In the genomic region with DNA sequence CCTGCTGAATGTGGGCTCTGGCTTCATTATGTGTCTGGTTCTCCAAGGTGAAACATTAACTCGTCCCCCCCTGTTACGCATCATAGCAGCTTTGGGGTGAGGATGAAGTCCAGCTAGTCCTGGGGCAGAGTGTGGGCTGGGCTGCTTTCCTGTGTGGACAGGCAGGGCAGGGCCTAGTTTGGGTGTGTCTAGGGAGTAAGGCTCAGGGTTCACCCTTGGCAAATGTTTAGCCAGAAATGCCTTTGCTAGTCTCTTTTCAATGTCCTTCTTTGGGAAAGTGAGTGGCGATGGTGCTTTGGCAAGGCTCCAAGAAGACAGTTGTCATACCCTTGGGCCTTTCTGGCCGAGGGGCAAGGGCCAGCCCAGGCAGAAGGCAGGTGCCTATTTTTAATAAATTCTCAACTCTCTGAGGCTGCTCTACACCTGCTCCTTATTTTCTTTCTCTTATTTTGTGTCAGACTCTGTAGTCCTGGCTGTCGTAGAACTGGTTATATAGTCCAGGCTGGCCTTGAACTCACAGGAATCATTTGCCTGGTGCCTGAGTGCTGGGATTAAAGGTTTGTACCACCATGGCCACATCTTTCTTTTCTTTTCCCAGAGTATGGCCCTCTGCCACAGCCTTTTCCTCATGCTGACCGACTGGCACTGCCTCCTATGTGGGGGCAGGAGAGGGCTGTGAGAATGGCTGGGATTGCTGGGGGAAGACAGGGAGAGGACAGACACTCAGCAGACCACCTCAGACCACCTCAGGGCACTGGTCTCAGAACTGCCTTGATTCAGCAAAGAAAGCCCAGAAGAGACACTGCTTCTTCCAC, we compare ENCODE assay signal across 12 mouse cellular contexts. TPM values are rescaled to one million over a fixed set of nuclear protein-coding genes. Genes with fewer than 3 reads are reported as not detected.
DNase-seq lines count a peak whose midpoint lies in the region; ATAC-seq lines count a peak whose summit lies in the region.
"Had no signal": no experiment of that assay in that cellular context is flagged by ENCODE, and none has a peak within 500 bp of the region (broad histone marks: within the 10 kb centered on the region; RNA-seq: fewer than 3 reads in every experiment).

No protein-coding gene starts in this region.

- no peak overlapping the region for H3K4me2 ChIP-seq in heart, embryonic 11.5 days
- H3K4me2 ChIP-seq: embryonic facial prominence, embryonic 15.5 days; midbrain, embryonic 11.5 days; neural tube, embryonic 15.5 days had no signal

- 66% methylated on average over 6 of the region's 6 CpGs for WGBS in heart, embryonic 11.5 days (ENCODE audit: insufficient replicate concordance)

- H3K36me3 ChIP-seq in heart, embryonic 11.5 days (ENCODE audit: control insufficient read depth, insufficient read depth, low read length), result no peaks in the 10 kb centered on the region
- H3K36me3 ChIP-seq: embryonic facial prominence, embryonic 15.5 days; limb, embryonic 10.5 days; neural tube, embryonic 15.5 days had no signal

- peaks cover 25% of the 10 kb centered on the region for H3K4me1 ChIP-seq in heart, embryonic 11.5 days (ENCODE audit: control insufficient read depth, insufficient read depth, low read length)

- H3K9ac ChIP-seq in heart, embryonic 11.5 days (ENCODE audit: low read depth, low read length), result no peak overlapping the region
- H3K9ac ChIP-seq: embryonic facial prominence, embryonic 15.5 days; neural tube, embryonic 15.5 days had no signal

- no peaks in the 10 kb centered on the region for H3K27me3 ChIP-seq in heart, embryonic 11.5 days (ENCODE audit: control insufficient read depth, insufficient read depth, low read length)
- H3K27me3 ChIP-seq: embryonic facial prominence, embryonic 15.5 days; neural tube, embryonic 15.5 days had no signal

- H3K9me3 ChIP-seq in heart, embryonic 11.5 days (replicated peaks; ENCODE audit: control insufficient read depth, low read length), result no peaks in the 10 kb centered on the region
- H3K9me3 ChIP-seq: embryonic facial prominence, embryonic 15.5 days; limb, embryonic 10.5 days; neural tube, embryonic 15.5 days had no signal

- no peak for ATAC-seq in heart, embryonic 11.5 days (replicated peaks; ENCODE audit: insufficient number of reproducible peaks, low FRiP score, low TSS enrichment)

- H3K4me3 ChIP-seq in heart, embryonic 11.5 days (ENCODE audit: low read depth, low read length), result no peak overlapping the region
- H3K4me3 ChIP-seq: embryonic facial prominence, embryonic 15.5 days; limb, embryonic 10.5 days; neural tube, embryonic 15.5 days had no signal

- H3K27ac ChIP-seq in heart, embryonic 11.5 days (ENCODE audit: low read depth, low read length), result no peak overlapping the region
- H3K27ac ChIP-seq: embryonic facial prominence, embryonic 15.5 days; limb, embryonic 10.5 days; neural tube, embryonic 15.5 days had no signal

- peak; percentile 29 for DNase-seq in adrenal gland, postnatal 14 days
- DNase-seq in adrenal gland, adult 8-10 months, result no peak
- peak; percentile 18 for DNase-seq in lung, postnatal 36 days
- DNase-seq in lung, postnatal 25 days (ENCODE audit: low spot score), result no peak
- peak; percentile 62 for DNase-seq in liver
- DNase-seq in yolk sac, embryonic 10.5 days (ENCODE audit: low spot score), result peak; percentile 93
- DNase-seq in frontal cortex, postnatal 25 days (ENCODE audit: low spot score in 2 of 2), result no peak

RNA-seq across cellular contexts. Expression of a gene that starts 50.4 kb away (rescaled TPM):
- 12.8 and 14.4 TPM in 2 replicates for total RNA-seq in adrenal gland, postnatal 14 days (2021)
- total RNA-seq in adrenal gland, adult 8-10 months (2022), result 10 to 100 TPM; 14.9 to 34.1 (median 21.4) TPM
- polyA plus RNA-seq in heart, embryonic 11.5 days (2014; fragmentation: Nextera tagmentation; extraction: Ambion mirVana), result 1.4 and 2.2 TPM in 2 replicates

Comparison
In these comparisons a context has a peak if more than half of its experiments do, and no peak if none do; other contexts are left out.
1. DNase-seq: peak in adrenal gland, postnatal 14 days (single experiment), lung, postnatal 36 days (single experiment), liver (single experiment) and yolk sac, embryonic 10.5 days (single experiment); none in adrenal gland, adult 8-10 months (single experiment), lung, postnatal 25 days (single experiment) and frontal cortex, postnatal 25 days (0 of 2).